Mouse (Mus musculus) adrenal gland, postnatal 36 days (tissue): ENCODE measurements around the gene Rpn1. TPM values are rescaled to one million over a fixed set of nuclear protein-coding genes. Genes with fewer than 3 reads are reported as not detected.

ENCODE experiments used
- DNase-seq, 2 experiments: peaks; one replicate each; pipeline ENCODE4 v3.0.0; 2021; ENCODE audit warnings: mixed read lengths in 1 of 2
- long read RNA-seq, 2 experiments: library from polyadenylated mRNA; stranded (forward); transcript quantifications; one replicate each; pipeline ENCODE4 v2.0.0; 2021; ENCODE audit warnings: borderline sequencing depth in 2 of 2
- total RNA-seq, 2 experiments: library from RNA; stranded (reverse); gene quantifications; 2 replicates each; pipeline ENCODE4 v1.2.3; 2021

Gene Rpn1
- total RNA-seq = 100 to 1,000 TPM; 255 to 268 TPM
- long read RNA-seq, experiment 1, transcript Rpn1-201 (10 exons, 3,633 nt) = major isoform, 388 of 437 reads
- long read RNA-seq, experiment 1, partial matches to known transcripts = 33 of 437 reads
- long read RNA-seq, experiment 1, other reads (novel, unspliced or antisense) = 15 of 437 reads
- long read RNA-seq, experiment 2, transcript Rpn1-201 (10 exons, 3,633 nt) = major isoform, 104 of 121 reads
- long read RNA-seq, experiment 2, partial matches to known transcripts = 9 of 121 reads
- long read RNA-seq, experiment 2, other reads (novel, unspliced or antisense) = 7 of 121 reads

- DNase-seq = peak; percentile 99 to 100
These were observed at the start of gene Rpn1 for GRCm38 (mm10) chr6:88084278-88085151. Gene Rpn1, plus strand, starts transcription at chr6:88084482.

GRCm38 (mm10) chr6:88037471-88038045 lies 46.7 kb upstream of the Rpn1 start:
- DNase-seq = no peak

- no peak for DNase-seq
These were observed 44.9 kb upstream of the Rpn1 start for GRCm38 (mm10) chr6:88039426-88039825.

GRCm38 (mm10) chr6:88041221-88041620 lies 43.1 kb upstream of the Rpn1 start:
- no peak for DNase-seq

GRCm38 (mm10) chr6:88042336-88042735 lies 41.9 kb upstream of the Rpn1 start:
- no peak for DNase-seq

- peak in 1 of 2 experiments; percentile 22 for DNase-seq
These were observed 40.1 kb upstream of the Rpn1 start for GRCm38 (mm10) chr6:88044234-88044576.

- peak; percentile 98 for DNase-seq
These were observed 39.5 kb upstream of the Rpn1 start, which contains the start of gene Rab7 for GRCm38 (mm10) chr6:88044577-88045405. Gene Rab7, minus strand, starts transcription at chr6:88045270.

GRCm38 (mm10) chr6:88045406-88045766 lies 38.9 kb upstream of the Rpn1 start:
- DNase-seq = no peak

- no peak for DNase-seq
These were observed 36.4 kb upstream of the Rpn1 start for GRCm38 (mm10) chr6:88047853-88048252.

GRCm38 (mm10) chr6:88049008-88049407 lies 35.3 kb upstream of the Rpn1 start:
- no peak for DNase-seq

GRCm38 (mm10) chr6:88051206-88051605 lies 33.1 kb upstream of the Rpn1 start:
- DNase-seq = no peak

GRCm38 (mm10) chr6:88053228-88054080 lies 30.8 kb upstream of the Rpn1 start:
- DNase-seq = no peak

- DNase-seq = no peak
These were observed 30.0 kb upstream of the Rpn1 start for GRCm38 (mm10) chr6:88054081-88054835.

GRCm38 (mm10) chr6:88055663-88056062 lies 28.6 kb upstream of the Rpn1 start:
- no peak for DNase-seq

GRCm38 (mm10) chr6:88056866-88057265 lies 27.4 kb upstream of the Rpn1 start:
- no peak for DNase-seq

GRCm38 (mm10) chr6:88059903-88060302 lies 24.4 kb upstream of the Rpn1 start:
- DNase-seq = no peak

- no peak for DNase-seq
These were observed 23.7 kb upstream of the Rpn1 start for GRCm38 (mm10) chr6:88060602-88061001.

GRCm38 (mm10) chr6:88061406-88061805 lies 22.9 kb upstream of the Rpn1 start:
- DNase-seq = no peak

GRCm38 (mm10) chr6:88062398-88062797 lies 21.9 kb upstream of the Rpn1 start:
- DNase-seq = no peak

GRCm38 (mm10) chr6:88064072-88064642 lies 20.1 kb upstream of the Rpn1 start:
- DNase-seq = no peak
